8 mouse cellular contexts compared by ENCODE assay signal in the genomic region with DNA sequence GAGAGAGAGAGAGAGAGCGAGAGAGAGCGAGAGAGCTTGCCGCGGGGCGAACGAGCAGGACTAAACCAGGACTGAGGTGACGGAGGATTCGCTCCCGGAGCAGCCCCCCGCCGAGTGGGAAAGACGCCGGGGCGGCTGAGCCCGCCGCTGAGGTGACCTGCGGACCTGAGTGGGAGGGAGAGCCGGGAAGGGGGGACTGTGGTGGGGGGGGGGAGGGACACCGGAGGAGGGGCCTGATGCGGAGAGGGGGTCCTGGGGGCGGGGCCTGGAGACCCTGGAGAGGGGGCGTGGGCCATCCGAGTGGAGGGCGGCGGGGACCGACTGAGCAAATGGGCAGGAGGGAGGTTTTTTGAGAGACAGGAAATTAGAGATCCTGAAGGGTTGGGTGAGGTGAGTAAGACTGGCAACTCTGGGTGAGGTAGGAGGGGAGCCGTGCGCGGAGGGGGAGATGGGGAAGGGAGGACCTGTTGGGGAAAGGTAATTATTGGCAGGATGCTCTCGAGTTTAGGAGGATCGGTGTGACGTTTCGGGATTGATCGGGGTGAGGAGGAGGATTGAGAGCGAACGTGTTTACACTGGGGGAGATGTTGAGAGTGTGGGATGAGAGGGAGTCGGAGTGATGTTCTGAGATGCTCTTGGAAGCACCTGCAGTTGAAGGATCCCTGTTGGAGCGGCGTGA. TPM values are rescaled to one million over a fixed set of nuclear protein-coding genes. Genes with fewer than 3 reads are reported as not detected.
DNase-seq lines count a peak whose midpoint lies in the region; ATAC-seq lines count a peak whose summit lies in the region.

No protein-coding gene starts in this region.

- peak; percentile 49 for DNase-seq in kidney, adult 18-20 months
- no peak for DNase-seq in kidney, adult 11 months
- DNase-seq in Muller cell, postnatal 12 days (ENCODE audit: inconsistent ontology term), result peak; percentile 80
- DNase-seq in liver, embryonic 11.5 days (ENCODE audit: low spot score), result no peak
- peak; percentile 80 for DNase-seq in neural tube, embryonic 10.5 days (ENCODE audit: extremely low spot score, low spot score)
- DNase-seq in urinary bladder, postnatal 36 days (ENCODE audit: low spot score in 2 of 2), result peak; percentile 42 to 55

- peak overlapping the region; percentile 88 for H3K4me3 ChIP-seq in erythroblast, embryonic 14.5 days (replicated peaks)
- H3K4me3 ChIP-seq in liver, embryonic 11.5 days (ENCODE audit: low read depth, low read length), result peak overlapping the region; percentile 84

- no peaks in the 10 kb centered on the region for H3K27me3 ChIP-seq in erythroblast, embryonic 14.5 days (ENCODE audit: control insufficient read depth)
- H3K27me3 ChIP-seq in liver, embryonic 11.5 days (replicated peaks; ENCODE audit: control insufficient read depth, insufficient read depth, low read length), result no peaks in the 10 kb centered on the region

- peaks cover 33% of the 10 kb centered on the region for H3K4me1 ChIP-seq in erythroblast, embryonic 14.5 days (ENCODE audit: control insufficient read depth)
- peaks cover 10% of the 10 kb centered on the region for H3K4me1 ChIP-seq in liver, embryonic 11.5 days (replicated peaks; ENCODE audit: control insufficient read depth, insufficient read depth, low read length)

- peak; percentile 67 for ATAC-seq in inflammation-experienced regulatory T-cells, adult 6 months
- peak; percentile 61 for ATAC-seq in liver, embryonic 11.5 days (replicated peaks; ENCODE audit: low FRiP score)

- WGBS in liver, embryonic 11.5 days, result 1% methylated on average over 39 of the region's 39 CpGs

- H3K9me3 ChIP-seq in erythroblast, embryonic 14.5 days (ENCODE audit: control insufficient read depth, low read length), result no peaks in the 10 kb centered on the region
- H3K9me3 ChIP-seq in liver, embryonic 11.5 days (ENCODE audit: control insufficient read depth, low read length), result no peaks in the 10 kb centered on the region

- peak overlapping the region; percentile 92 for H3K4me2 ChIP-seq in liver, embryonic 11.5 days

- peaks cover 25% of the 10 kb centered on the region for H3K36me3 ChIP-seq in erythroblast, embryonic 14.5 days (ENCODE audit: control insufficient read depth)
- peaks cover 11% of the 10 kb centered on the region; the same call in 1 of the 2 replicates for H3K36me3 ChIP-seq in liver, embryonic 11.5 days (ENCODE audit: control insufficient read depth, insufficient read depth, low read length)

- H3K9ac ChIP-seq in liver, embryonic 11.5 days (ENCODE audit: low read depth, low read length), result peak overlapping the region; percentile 85

- peak overlapping the region; percentile 87 for H3K27ac ChIP-seq in liver, embryonic 11.5 days (ENCODE audit: low read depth, low read length)

RNA-seq across cellular contexts. Expression of a gene that starts 0.5 kb away (rescaled TPM):
- 0.81 TPM in 2 replicates for polyA plus RNA-seq in erythroblast, embryonic 14.5 days (2012)
- 10 to 100 TPM; 10.4 to 15.1 (median 14.2) TPM for polyA plus RNA-seq in inflammation-experienced regulatory T-cells, adult 6 months (2017; shearing (Covaris generic))
- polyA plus RNA-seq in liver, embryonic 11.5 days (2014; fragmentation: Nextera tagmentation; extraction: Ambion mirVana), result 3.8 and 4.7 TPM in 2 replicates

RNA-seq across cellular contexts. Expression of a gene that starts 27.3 kb away (rescaled TPM):
- polyA plus RNA-seq in erythroblast, embryonic 14.5 days (2012), result not detected in 2 replicates
- polyA plus RNA-seq in inflammation-experienced regulatory T-cells, adult 6 months (2017; shearing (Covaris generic)), result under 1 TPM in 2 of 3 experiments, not detected in 1; 0.32 to 0.63 TPM
- 0.39 and 0.55 TPM in 2 replicates for polyA plus RNA-seq in liver, embryonic 11.5 days (2014; fragmentation: Nextera tagmentation; extraction: Ambion mirVana)

RNA-seq across cellular contexts. Expression of a gene that starts 43.7 kb away (rescaled TPM):
- polyA plus RNA-seq in erythroblast, embryonic 14.5 days (2012), result 0.76 and 0.82 TPM in 2 replicates
- polyA plus RNA-seq in inflammation-experienced regulatory T-cells, adult 6 months (2017; shearing (Covaris generic)), result 10 to 100 TPM in 1 of 3 experiments, 1 to 10 TPM in 2; 5.1 to 40.6 (median 5.2) TPM
- polyA plus RNA-seq in liver, embryonic 11.5 days (2014; fragmentation: Nextera tagmentation; extraction: Ambion mirVana), result 96.3 and 114 TPM in 2 replicates

RNA-seq across cellular contexts. Expression of a gene that starts 59.2 kb away (rescaled TPM):
- 2.6 and 3.3 TPM in 2 replicates for polyA plus RNA-seq in erythroblast, embryonic 14.5 days (2012)
- 10 to 100 TPM in 2 of 3 experiments, 1 to 10 TPM in 1; 8.7 to 14.8 (median 11.6) TPM for polyA plus RNA-seq in inflammation-experienced regulatory T-cells, adult 6 months (2017; shearing (Covaris generic))
- polyA plus RNA-seq in liver, embryonic 11.5 days (2014; fragmentation: Nextera tagmentation; extraction: Ambion mirVana), result 34.8 and 35.6 TPM in 2 replicates

Comparison
In these comparisons a context has a peak if more than half of its experiments do, and no peak if none do; other contexts are left out.
1. DNase-seq: peak in kidney, adult 18-20 months (single experiment), Muller cell, postnatal 12 days (single experiment), neural tube, embryonic 10.5 days (single experiment) and urinary bladder, postnatal 36 days (2 of 2); none in kidney, adult 11 months (single experiment) and liver, embryonic 11.5 days (single experiment).